Mouse (Mus musculus): ENCODE data around the gene Rexo4. TPM values are rescaled to one million over a fixed set of nuclear protein-coding genes. Genes with fewer than 3 reads are reported as not detected.

Rexo4 gene
- polyA plus RNA-seq, 1 experiment = 23.3 TPM

DNA sequence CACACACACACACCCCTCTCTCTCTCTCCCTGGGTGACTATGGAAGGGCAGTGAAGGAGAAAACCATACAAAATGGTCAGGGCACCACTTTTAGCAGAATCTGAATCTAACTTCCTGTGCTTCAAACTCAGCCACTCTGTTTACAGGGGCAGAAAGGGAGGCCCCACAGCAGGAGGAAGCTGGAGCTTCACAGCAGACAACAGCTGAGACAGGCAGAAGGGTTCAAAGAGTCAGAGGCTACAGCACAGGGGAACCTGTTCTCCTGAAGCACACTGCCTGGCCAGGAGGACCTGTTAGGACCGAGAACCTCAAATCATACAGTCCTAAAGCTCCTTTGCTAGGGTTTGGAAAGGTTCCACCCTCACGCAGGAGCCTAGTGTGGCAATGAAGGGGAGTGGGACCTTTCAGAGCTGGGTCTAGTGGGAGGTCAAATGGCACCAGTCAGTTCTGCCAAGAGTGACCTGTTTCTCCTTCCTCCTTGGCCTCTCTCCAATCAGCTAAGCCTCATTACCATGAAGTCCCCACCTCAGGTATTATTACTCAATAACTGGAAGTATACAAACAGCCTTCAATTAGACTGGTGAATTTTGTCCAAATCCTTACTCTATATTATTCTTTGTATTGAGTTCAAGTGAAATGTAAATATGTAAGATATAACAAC, 9.3 kb downstream of the Rexo4 start:
- Histone ChIP-seq H3K79me2 (ENCODE audit: control insufficient read depth, insufficient read depth) (no peaks in the 10 kb centered on the region), H3K4me2 (ENCODE audit: low read depth) (no peak overlapping the region), H3K36me3 (ENCODE audit: control insufficient read depth, insufficient read depth) (peaks cover 42% of the 10 kb centered on the region), H3ac (ENCODE audit: control insufficient read depth, insufficient read length) (no peak overlapping the region), H3K27me3 (ENCODE audit: control insufficient read depth, insufficient read depth, insufficient read length) (no peaks in the 10 kb centered on the region), H3K4me3 (no peak overlapping the region)
- no peak for TF ChIP-seq MYOD1 (IDR thresholded peaks at IDR 0.05; ENCODE audit: control insufficient read depth in 1 of 3, insufficient read length in 2 of 3, low read depth in 2 of 3)
- TF ChIP-seq MAX (IDR thresholded peaks at IDR 0.05; ENCODE audit: low read depth) = no peak
- TF ChIP-seq POLR2A (IDR thresholded peaks at IDR 0.05; ENCODE audit: insufficient read length, low read depth) = no peak
- no peak for TF ChIP-seq TCF12 (IDR thresholded peaks at IDR 0.05; ENCODE audit: insufficient read depth, poor library complexity, severe bottlenecking)

DNA sequence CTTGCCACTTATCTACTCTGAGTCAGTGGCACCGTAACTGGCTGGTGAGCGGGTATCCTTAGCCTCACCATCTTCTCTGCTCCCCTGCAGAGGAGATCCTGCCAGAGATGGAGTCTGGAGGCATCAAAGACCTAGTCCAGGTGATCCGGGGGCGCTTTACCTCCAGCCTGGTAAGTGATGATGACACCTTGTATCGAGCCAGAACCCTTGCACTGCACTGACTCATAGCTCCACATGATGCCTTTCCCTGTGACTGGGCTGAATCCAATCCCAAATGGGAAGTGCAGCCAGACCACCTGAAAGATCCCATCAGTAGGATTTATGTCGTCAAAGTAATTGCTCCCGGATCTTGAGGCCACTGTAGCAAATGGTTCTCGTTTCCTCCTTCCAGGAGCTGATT, 11.3 kb downstream of the Rexo4 start:
- Histone ChIP-seq H3K79me2 (ENCODE audit: control insufficient read depth, insufficient read depth) (no peaks in the 10 kb centered on the region), H3K4me3 (no peak overlapping the region), H3K36me3 (ENCODE audit: control insufficient read depth, insufficient read depth) (peaks cover 29% of the 10 kb centered on the region), H3K4me2 (ENCODE audit: low read depth) (no peak overlapping the region), H3K27me3 (ENCODE audit: control insufficient read depth, insufficient read depth, insufficient read length) (no peaks in the 10 kb centered on the region), H3ac (ENCODE audit: control insufficient read depth, insufficient read length) (no peak overlapping the region)
- TF ChIP-seq REST (IDR thresholded peaks at IDR 0.05; ENCODE audit: insufficient read depth, insufficient read length) = no peak
- TF ChIP-seq USF1 (IDR thresholded peaks at IDR 0.05; ENCODE audit: low read depth) = no peak
- no peak for TF ChIP-seq E2F4 (IDR thresholded peaks at IDR 0.05; ENCODE audit: insufficient read depth)
- no peak for TF ChIP-seq POLR2A (IDR thresholded peaks at IDR 0.05; ENCODE audit: insufficient read length, low read depth)
- no peak for TF ChIP-seq TCF12 (IDR thresholded peaks at IDR 0.05; ENCODE audit: insufficient read depth, poor library complexity, severe bottlenecking)
- no peak for TF ChIP-seq CEBPB (IDR thresholded peaks at IDR 0.05; ENCODE audit: insufficient read depth, poor library complexity, severe bottlenecking)
- no peak for TF ChIP-seq MYOD1 (IDR thresholded peaks at IDR 0.05; ENCODE audit: control insufficient read depth in 1 of 3, insufficient read length in 2 of 3, low read depth in 2 of 3)
- no peak for TF ChIP-seq MAX (IDR thresholded peaks at IDR 0.05; ENCODE audit: low read depth)
- no peak for TF ChIP-seq MYOG (IDR thresholded peaks at IDR 0.05; ENCODE audit: control insufficient read depth in 1 of 3, insufficient read depth in 1 of 3, insufficient read length in 2 of 3, low read depth in 2 of 3)
- TF ChIP-seq SRF (IDR thresholded peaks at IDR 0.05; ENCODE audit: control insufficient read depth, insufficient read length, low read depth) = no peak
- TF ChIP-seq POLR2AphosphoS2 (IDR thresholded peaks at IDR 0.05; ENCODE audit: insufficient read length, low read depth) = no peak
- no peak for TF ChIP-seq TCF3 (IDR thresholded peaks at IDR 0.05; ENCODE audit: insufficient read length, low read depth)

GRCm38 (mm10) chr2:26952193-26952592, 12.0 kb downstream of the Rexo4 start:
- Histone ChIP-seq H3ac (ENCODE audit: control insufficient read depth, insufficient read length) (no peak overlapping the region), H3K4me3 (no peak overlapping the region), H3K27me3 (ENCODE audit: control insufficient read depth, insufficient read depth, insufficient read length) (no peaks in the 10 kb centered on the region), H3K4me2 (ENCODE audit: low read depth) (no peak overlapping the region), H3K79me2 (ENCODE audit: control insufficient read depth, insufficient read depth) (no peaks in the 10 kb centered on the region), H3K36me3 (ENCODE audit: control insufficient read depth, insufficient read depth) (peaks cover 23% of the 10 kb centered on the region)
- TF ChIP-seq SRF (IDR thresholded peaks at IDR 0.05; ENCODE audit: control insufficient read depth, insufficient read length, low read depth) = no peak
- no peak for TF ChIP-seq MAX (IDR thresholded peaks at IDR 0.05; ENCODE audit: low read depth)
- no peak for TF ChIP-seq TCF3 (IDR thresholded peaks at IDR 0.05; ENCODE audit: insufficient read length, low read depth)
- TF ChIP-seq REST (IDR thresholded peaks at IDR 0.05; ENCODE audit: insufficient read depth, insufficient read length) = no peak
- no peak for TF ChIP-seq TCF12 (IDR thresholded peaks at IDR 0.05; ENCODE audit: insufficient read depth, poor library complexity, severe bottlenecking)
- no peak for TF ChIP-seq MYOD1 (IDR thresholded peaks at IDR 0.05; ENCODE audit: control insufficient read depth in 1 of 3, insufficient read length in 2 of 3, low read depth in 2 of 3)
- no peak for TF ChIP-seq POLR2AphosphoS2 (IDR thresholded peaks at IDR 0.05; ENCODE audit: insufficient read length, low read depth)
- no peak for TF ChIP-seq CEBPB (IDR thresholded peaks at IDR 0.05; ENCODE audit: insufficient read depth, poor library complexity, severe bottlenecking)
- TF ChIP-seq MYOG (IDR thresholded peaks at IDR 0.05; ENCODE audit: control insufficient read depth in 1 of 3, insufficient read depth in 1 of 3, insufficient read length in 2 of 3, low read depth in 2 of 3) = no peak
- TF ChIP-seq USF1 (IDR thresholded peaks at IDR 0.05; ENCODE audit: low read depth) = no peak
- no peak for TF ChIP-seq POLR2A (IDR thresholded peaks at IDR 0.05; ENCODE audit: insufficient read length, low read depth)
- no peak for TF ChIP-seq E2F4 (IDR thresholded peaks at IDR 0.05; ENCODE audit: insufficient read depth)

GRCm38 (mm10) chr2:26951346-26951905, 12.8 kb downstream of the Rexo4 start:
- no peak for TF ChIP-seq TCF12 (IDR thresholded peaks at IDR 0.05; ENCODE audit: insufficient read depth, poor library complexity, severe bottlenecking)
- peak; percentile 63 for TF ChIP-seq POLR2AphosphoS2 (IDR thresholded peaks at IDR 0.05; ENCODE audit: insufficient read length, low read depth)
- Histone ChIP-seq H3ac (ENCODE audit: control insufficient read depth, insufficient read length) (no peak overlapping the region), H3K36me3 (ENCODE audit: control insufficient read depth, insufficient read depth) (peaks cover 15% of the 10 kb centered on the region), H3K79me2 (ENCODE audit: control insufficient read depth, insufficient read depth) (no peaks in the 10 kb centered on the region), H3K27me3 (ENCODE audit: control insufficient read depth, insufficient read depth, insufficient read length) (no peaks in the 10 kb centered on the region), H3K4me3 (no peak overlapping the region), H3K4me2 (ENCODE audit: low read depth) (no peak overlapping the region)

DNA sequence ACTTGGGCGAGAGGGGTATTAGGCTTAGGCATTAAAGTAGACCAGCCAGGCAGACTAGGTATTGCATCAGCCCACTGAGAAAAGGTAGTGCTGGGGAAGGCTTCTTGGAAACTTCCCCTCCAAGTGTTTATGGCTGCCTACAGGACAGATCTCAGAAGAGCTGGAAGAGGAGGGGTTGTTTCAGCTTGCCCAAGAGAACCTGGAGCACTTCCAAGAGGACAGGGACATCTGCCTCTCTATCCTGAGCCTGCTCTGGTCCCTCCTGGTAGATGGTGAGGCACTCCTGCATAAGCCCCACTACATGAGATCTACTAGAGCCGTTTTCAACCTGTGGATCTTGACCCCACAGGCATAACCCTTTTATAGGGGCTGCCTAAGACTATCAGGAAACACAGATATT, 13.8 kb downstream of the Rexo4 start:
- TF ChIP-seq REST (IDR thresholded peaks at IDR 0.05; ENCODE audit: insufficient read depth, insufficient read length) (no peak), POLR2AphosphoS2 (IDR thresholded peaks at IDR 0.05; ENCODE audit: insufficient read length, low read depth) (no peak), MAX (IDR thresholded peaks at IDR 0.05; ENCODE audit: low read depth) (no peak), TCF12 (IDR thresholded peaks at IDR 0.05; ENCODE audit: insufficient read depth, poor library complexity, severe bottlenecking) (no peak), MYOG (IDR thresholded peaks at IDR 0.05; ENCODE audit: control insufficient read depth in 1 of 3, insufficient read depth in 1 of 3, insufficient read length in 2 of 3, low read depth in 2 of 3) (no peak), MYOD1 (IDR thresholded peaks at IDR 0.05; ENCODE audit: control insufficient read depth in 1 of 3, insufficient read length in 2 of 3, low read depth in 2 of 3) (no peak), TCF3 (IDR thresholded peaks at IDR 0.05; ENCODE audit: insufficient read length, low read depth) (no peak), SRF (IDR thresholded peaks at IDR 0.05; ENCODE audit: control insufficient read depth, insufficient read length, low read depth) (no peak), CEBPB (IDR thresholded peaks at IDR 0.05; ENCODE audit: insufficient read depth, poor library complexity, severe bottlenecking) (no peak), USF1 (IDR thresholded peaks at IDR 0.05; ENCODE audit: low read depth) (no peak), E2F4 (IDR thresholded peaks at IDR 0.05; ENCODE audit: insufficient read depth) (no peak), POLR2A (IDR thresholded peaks at IDR 0.05; ENCODE audit: insufficient read length, low read depth) (no peak)
- H3K4me2 ChIP-seq (ENCODE audit: low read depth) = no peak overlapping the region
- no peaks in the 10 kb centered on the region for H3K27me3 ChIP-seq (ENCODE audit: control insufficient read depth, insufficient read depth, insufficient read length)
- no peaks in the 10 kb centered on the region for H3K79me2 ChIP-seq (ENCODE audit: control insufficient read depth, insufficient read depth)
- H3ac ChIP-seq (ENCODE audit: control insufficient read depth, insufficient read length) = no peak overlapping the region
- no peak overlapping the region for H3K4me3 ChIP-seq
- H3K36me3 ChIP-seq (ENCODE audit: control insufficient read depth, insufficient read depth) = peaks cover 5% of the 10 kb centered on the region

All from myocyte (in vitro differentiated cells).